Mouse (Mus musculus): ENCODE results near the gene Isx. TPM values are rescaled to one million over a fixed set of nuclear protein-coding genes. Genes with fewer than 3 reads are reported as not detected.

Isx gene
- polyA plus RNA-seq, 1 experiment: not detected

GRCm38 (mm10) chr8:74921882-74922518, 49.0 kb downstream of the Isx start:
- Histone ChIP-seq H3K4me3 (replicated peaks; ENCODE audit: extremely low read depth, low read depth, low read length) (no peak overlapping the region), H3K4me1 (ENCODE audit: control insufficient read depth, insufficient read depth, low read length) (no peaks in the 10 kb centered on the region)
- WGBS: 71% methylated on average over 4 of the region's 4 CpGs
- TF ChIP-seq POLR2A (IDR thresholded peaks at IDR 0.05; ENCODE audit: borderline replicate concordance, extremely low read depth, low read depth, low read length): no peak
- TF ChIP-seq CTCF (IDR thresholded peaks at IDR 0.05; ENCODE audit: insufficient read depth, low read length): no peak
- DNase-seq: no peak

DNA sequence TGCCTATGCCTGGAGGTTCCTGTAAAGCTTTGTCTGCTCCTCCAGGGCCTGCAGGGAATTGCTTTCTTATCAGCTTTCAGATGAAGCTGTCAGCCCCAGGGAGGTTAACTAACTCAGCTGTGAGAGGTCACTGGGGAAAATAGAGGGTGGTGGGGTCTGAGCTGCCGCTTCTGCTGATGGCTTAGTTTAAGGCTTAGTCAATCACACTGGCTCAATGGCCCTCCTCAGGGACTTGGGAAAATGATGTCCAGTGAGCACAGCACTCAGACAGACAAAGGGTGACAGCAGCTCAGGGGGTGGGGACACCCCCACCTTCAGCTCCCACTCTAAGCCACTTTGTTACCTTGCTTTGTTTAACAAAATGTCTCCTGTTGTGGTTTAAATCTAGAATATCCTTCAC, 55.0 kb downstream of the Isx start:
- H3K4me1 ChIP-seq (ENCODE audit: control insufficient read depth, insufficient read depth, low read length): no peaks in the 10 kb centered on the region
- TF ChIP-seq CTCF (IDR thresholded peaks at IDR 0.05; ENCODE audit: insufficient read depth, low read length) (no peak), POLR2A (IDR thresholded peaks at IDR 0.05; ENCODE audit: borderline replicate concordance, extremely low read depth, low read depth, low read length) (no peak)
- H3K4me3 ChIP-seq (replicated peaks; ENCODE audit: extremely low read depth, low read depth, low read length): no peak overlapping the region
- DNase-seq: no peak
- WGBS: 45% methylated on average over 1 of the region's 1 CpGs

DNA sequence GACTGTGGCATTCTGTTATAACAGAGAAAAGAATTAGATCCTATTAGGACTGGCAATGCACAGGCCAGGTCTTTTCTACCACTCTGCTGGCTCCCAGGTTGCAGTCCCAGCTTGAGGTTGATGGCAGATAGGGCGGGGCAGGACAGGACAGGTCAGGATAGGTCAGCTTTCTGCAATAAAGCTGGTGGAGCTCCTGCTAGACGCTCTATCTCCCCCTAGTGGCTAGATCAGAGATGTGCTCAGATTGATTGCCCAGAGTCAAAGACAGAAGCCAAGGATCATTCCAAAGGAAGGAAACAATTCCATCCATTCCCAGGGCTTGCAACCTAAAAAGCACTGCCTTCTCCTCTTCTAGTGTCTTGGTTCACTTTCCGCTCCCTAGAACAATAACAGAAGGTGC, 57.8 kb downstream of the Isx start:
- Histone ChIP-seq H3K4me1 (ENCODE audit: control insufficient read depth, insufficient read depth, low read length) (no peaks in the 10 kb centered on the region), H3K4me3 (replicated peaks; ENCODE audit: extremely low read depth, low read depth, low read length) (no peak overlapping the region)
- WGBS: 17% methylated on average over 3 of the region's 3 CpGs
- DNase-seq: no peak
- TF ChIP-seq POLR2A (IDR thresholded peaks at IDR 0.05; ENCODE audit: borderline replicate concordance, extremely low read depth, low read depth, low read length): no peak
- peak; percentile 29; the same call in 1 of the 2 replicates for TF ChIP-seq CTCF (IDR thresholded peaks at IDR 0.05; ENCODE audit: insufficient read depth, low read length)

GRCm38 (mm10) chr8:74935308-74935707, 62.3 kb downstream of the Isx start:
- H3K4me1 ChIP-seq (ENCODE audit: control insufficient read depth, insufficient read depth, low read length): no peaks in the 10 kb centered on the region
- no peak for DNase-seq

GRCm38 (mm10) chr8:74936656-74937055, 63.7 kb downstream of the Isx start:
- no peaks in the 10 kb centered on the region for H3K4me1 ChIP-seq (ENCODE audit: control insufficient read depth, insufficient read depth, low read length)
- 99% methylated on average over 2 of the region's 2 CpGs for WGBS
- no peak overlapping the region for H3K4me3 ChIP-seq (replicated peaks; ENCODE audit: extremely low read depth, low read depth, low read length)
- no peak for DNase-seq
- TF ChIP-seq CTCF (IDR thresholded peaks at IDR 0.05; ENCODE audit: insufficient read depth, low read length) (no peak), POLR2A (IDR thresholded peaks at IDR 0.05; ENCODE audit: borderline replicate concordance, extremely low read depth, low read depth, low read length) (no peak)

More at GRCm38 (mm10) chr8:74935308-74935707, 62.3 kb downstream of the Isx start:
- no peak overlapping the region for H3K4me3 ChIP-seq (replicated peaks; ENCODE audit: extremely low read depth, low read depth, low read length)
- TF ChIP-seq POLR2A (IDR thresholded peaks at IDR 0.05; ENCODE audit: borderline replicate concordance, extremely low read depth, low read depth, low read length): no peak
- peak; percentile 40 for TF ChIP-seq CTCF (IDR thresholded peaks at IDR 0.05; ENCODE audit: insufficient read depth, low read length)
- WGBS: 22% methylated on average over 6 of the region's 6 CpGs

GRCm38 (mm10) chr8:74942056-74942455, 69.1 kb downstream of the Isx start:
- Histone ChIP-seq H3K4me3 (replicated peaks; ENCODE audit: extremely low read depth, low read depth, low read length) (no peak overlapping the region), H3K4me1 (ENCODE audit: control insufficient read depth, insufficient read depth, low read length) (no peaks in the 10 kb centered on the region)
- 96% methylated on average over 3 of the region's 3 CpGs for WGBS
- TF ChIP-seq CTCF (IDR thresholded peaks at IDR 0.05; ENCODE audit: insufficient read depth, low read length) (no peak), POLR2A (IDR thresholded peaks at IDR 0.05; ENCODE audit: borderline replicate concordance, extremely low read depth, low read depth, low read length) (no peak)
- DNase-seq: no peak

Other genes with a start within 250 kb of the Isx start
- gene Hmgxb4, start 120.2 kb downstream of the Isx start, polyA plus RNA-seq (2012; rRNA removed): 11.6 and 23.0 TPM in 2 replicates
- 33.3 and 66.5 TPM in 2 replicates for gene Tom1, start 160.5 kb downstream of the Isx start, polyA plus RNA-seq (2012; rRNA removed)
- 40.0 and 58.0 TPM in 2 replicates for gene Hmox1, start 220.4 kb downstream of the Isx start, polyA plus RNA-seq (2012; rRNA removed)
- gene Mcm5, start 236.4 kb downstream of the Isx start, polyA plus RNA-seq (2012; rRNA removed): 8.0 and 9.2 TPM in 2 replicates